Mouse (Mus musculus): ENCODE results near the gene Fgb. TPM values are rescaled to one million over a fixed set of nuclear protein-coding genes. Genes with fewer than 3 reads are reported as not detected.

Fgb gene
- polyA plus RNA-seq (2014; fragmentation: Illumina TruSeq; extraction: RNeasy Lipid Tissue Mini Kit (QIAGEN cat#74804)): not detected

DNA sequence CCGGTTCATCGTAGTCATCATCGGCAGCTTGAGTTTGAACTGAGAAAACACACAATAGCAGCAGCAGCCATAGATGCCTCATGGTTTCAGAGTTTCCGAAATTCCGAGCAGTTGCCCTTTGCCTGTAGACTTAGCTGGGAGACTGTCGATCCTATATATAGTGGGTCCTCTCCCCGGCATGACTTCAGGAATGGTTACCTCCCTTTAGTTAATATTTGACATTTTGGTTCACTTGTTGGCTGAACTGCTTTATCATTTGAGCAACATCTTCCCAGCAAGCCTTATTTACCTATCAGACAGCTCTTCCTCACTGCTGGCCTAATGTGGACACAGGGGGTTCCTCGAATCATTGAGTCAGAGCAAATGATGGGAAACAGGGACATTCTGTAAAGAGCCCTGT is at the start of gene Fgb:
Gene Fgb, minus strand, starts transcription at position 184 of the 400 bp plus-strand sequence.

DNA sequence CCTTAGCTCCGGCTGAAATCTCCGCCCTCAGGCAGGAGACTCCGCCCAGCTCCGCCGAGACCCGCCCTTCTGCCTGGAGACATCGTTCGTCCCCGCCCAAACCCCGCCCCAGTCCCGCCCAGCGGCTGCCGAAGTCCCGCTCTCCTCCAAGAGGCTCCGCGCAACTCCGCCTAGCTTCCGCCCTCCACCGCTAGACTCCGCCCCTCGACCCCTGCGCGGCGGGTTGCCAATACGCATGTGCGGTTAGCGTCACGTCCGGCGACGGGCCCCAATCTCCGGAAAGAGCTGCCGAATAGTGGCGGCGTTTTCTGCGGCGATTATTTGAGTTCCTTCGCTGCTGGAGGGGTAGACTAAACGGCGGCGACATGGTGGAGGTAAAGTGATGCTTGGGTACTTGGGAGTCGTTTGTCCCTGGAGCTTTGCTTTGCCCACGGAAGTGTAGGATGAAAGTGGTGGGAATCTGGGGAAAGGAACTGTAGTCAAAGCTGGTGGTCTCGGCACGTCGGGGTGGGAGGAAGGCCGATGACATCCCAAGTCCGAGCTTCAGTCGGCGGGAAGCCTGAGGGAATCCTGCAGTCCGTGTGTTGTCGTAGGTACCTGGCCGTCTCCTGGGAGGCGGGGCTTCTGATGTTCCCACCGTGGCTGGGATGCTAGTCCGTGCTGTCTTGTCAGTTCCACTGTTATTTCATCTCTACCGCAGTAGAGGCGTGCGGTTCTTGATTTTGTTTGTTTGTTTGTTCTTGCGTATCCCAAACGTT is 5.8 kb upstream of the Fgb start, which contains the start of gene Plrg1:
Gene Plrg1, plus strand, starts transcription at position 242 of the 758 bp plus-strand sequence.

DNA sequence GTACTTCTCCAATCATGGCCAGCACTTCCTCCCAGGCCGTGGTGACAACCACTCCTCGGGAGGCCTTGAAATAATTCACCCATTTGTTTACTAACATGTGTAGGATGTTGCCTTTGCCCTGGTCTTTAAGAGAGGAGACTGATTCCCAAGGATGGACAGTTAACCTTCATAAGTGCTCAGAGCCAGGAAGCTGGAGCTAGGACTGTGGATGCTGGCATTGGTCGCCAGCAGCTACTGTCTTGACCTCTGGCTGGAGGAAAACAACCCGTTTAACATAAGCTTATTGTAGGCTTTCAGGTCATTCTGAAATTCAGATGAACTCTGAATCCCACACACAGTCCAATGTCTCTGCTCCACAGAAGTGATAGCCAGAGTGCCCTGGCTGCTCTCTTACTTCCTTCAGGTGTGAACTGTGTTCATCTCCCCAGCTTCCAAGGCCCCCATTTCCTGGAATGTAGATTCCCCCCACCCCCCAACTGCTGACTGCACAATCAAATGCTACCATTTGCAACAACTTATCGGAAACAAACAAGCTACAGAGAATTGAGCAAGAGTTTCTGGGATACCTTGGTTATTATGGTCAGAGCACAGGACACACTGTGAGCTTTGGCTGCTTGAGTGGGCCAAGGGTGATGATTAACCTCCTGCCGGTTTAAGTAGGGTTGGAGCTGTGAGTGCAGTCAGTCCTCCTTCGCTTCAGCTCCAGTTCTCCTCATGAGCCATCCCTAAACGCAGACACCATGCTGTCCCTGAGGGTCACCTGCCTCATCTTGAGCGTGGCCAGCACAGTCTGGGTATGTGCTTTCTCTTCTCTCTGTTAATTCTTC is 24.0 kb downstream of the Fgb start, which contains the start of gene Fga:
Gene Fga, plus strand, starts transcription at position 602 of the 827 bp plus-strand sequence.

DNA sequence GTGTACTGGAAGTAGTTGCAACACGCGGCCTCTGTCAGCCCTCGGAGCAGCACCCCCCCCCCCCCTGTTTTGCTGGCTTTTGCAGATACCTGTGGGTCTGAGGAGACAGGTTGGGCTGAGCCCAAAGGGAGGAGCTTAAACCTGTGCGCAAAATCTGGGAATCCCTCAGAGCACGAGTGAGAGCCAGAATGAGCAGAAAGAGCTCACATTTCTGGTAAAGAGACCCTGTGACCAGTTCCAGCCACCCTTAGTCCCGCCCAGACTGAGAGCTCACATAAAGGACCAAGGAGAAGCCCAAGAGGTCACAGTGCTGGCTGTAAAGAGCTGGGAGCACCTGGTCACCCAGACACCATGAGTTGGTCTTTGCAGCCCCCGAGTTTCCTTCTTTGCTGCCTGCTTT is 42.1 kb downstream of the Fgb start, which contains the start of gene Fgg:
Gene Fgg, plus strand, starts transcription at position 168 of the 400 bp plus-strand sequence.

Other genes with a start within 250 kb of the Fgb start
- gene Rbm46, start 173.4 kb downstream of the Fgb start, polyA plus RNA-seq (2014; fragmentation: Illumina TruSeq; extraction: RNeasy Lipid Tissue Mini Kit (QIAGEN cat#74804)): 6.1 TPM
- 62.3 TPM for gene Lrat, start 145.9 kb downstream of the Fgb start, polyA plus RNA-seq (2014; fragmentation: Illumina TruSeq; extraction: RNeasy Lipid Tissue Mini Kit (QIAGEN cat#74804))
- gene Fgg, start 42.1 kb downstream of the Fgb start, polyA plus RNA-seq (2014; fragmentation: Illumina TruSeq; extraction: RNeasy Lipid Tissue Mini Kit (QIAGEN cat#74804)): not detected
- gene Fga, start 23.8 kb downstream of the Fgb start, polyA plus RNA-seq (2014; fragmentation: Illumina TruSeq; extraction: RNeasy Lipid Tissue Mini Kit (QIAGEN cat#74804)): not detected
- gene Plrg1, start 5.7 kb upstream of the Fgb start, polyA plus RNA-seq (2014; fragmentation: Illumina TruSeq; extraction: RNeasy Lipid Tissue Mini Kit (QIAGEN cat#74804)): 32.0 TPM
- 0.29 TPM for gene Dchs2, start 78.1 kb upstream of the Fgb start, polyA plus RNA-seq (2014; fragmentation: Illumina TruSeq; extraction: RNeasy Lipid Tissue Mini Kit (QIAGEN cat#74804))

Measured in ovary, adult 10 weeks (tissue).